Mouse (Mus musculus): ENCODE data around the gene Trpc4. TPM values are rescaled to one million over a fixed set of nuclear protein-coding genes. Genes with fewer than 3 reads are reported as not detected.
A peak's percentile ranks its signal among the peaks of the same experiment; 100 is the strongest.

Trpc4 gene
- under 1 TPM in 1 of 2 experiments, not detected in 1; 0.08 TPM for total RNA-seq (2021)
- long read RNA-seq, experiment 1, result 0 reads
- long read RNA-seq, experiment 2, partial matches to known transcripts, result 0 of 1 reads
- long read RNA-seq, experiment 2, other reads (novel, unspliced or antisense), result 1 of 1 reads

- no peak for DNase-seq
These were observed at the start of gene Trpc4 for GRCm38 (mm10) chr3:54155639-54156315. Gene Trpc4, plus strand, starts transcription at chr3:54156035.

- DNase-seq, result peak in 1 of 2 experiments; percentile 2
These were observed 44.3 kb upstream of the Trpc4 start for GRCm38 (mm10) chr3:54111489-54111888.

GRCm38 (mm10) chr3:54135376-54135775, 20.5 kb upstream of the Trpc4 start:
- no peak for DNase-seq

GRCm38 (mm10) chr3:54141376-54141775, 14.5 kb upstream of the Trpc4 start:
- DNase-seq, result no peak

- no peak for DNase-seq
These were observed 794 bp upstream of the Trpc4 start for GRCm38 (mm10) chr3:54154844-54155638.

- no peak for DNase-seq
These were observed 623 bp downstream of the Trpc4 start for GRCm38 (mm10) chr3:54156316-54157000.

GRCm38 (mm10) chr3:54170701-54171100, 14.9 kb downstream of the Trpc4 start:
- no peak for DNase-seq

GRCm38 (mm10) chr3:54177296-54177695, 21.5 kb downstream of the Trpc4 start:
- no peak for DNase-seq

- no peak for DNase-seq
These were observed 35.3 kb downstream of the Trpc4 start for GRCm38 (mm10) chr3:54190932-54191668.

GRCm38 (mm10) chr3:54201231-54201630, 45.4 kb downstream of the Trpc4 start:
- DNase-seq, result no peak

- DNase-seq, result no peak
These were observed 48.6 kb downstream of the Trpc4 start for GRCm38 (mm10) chr3:54204386-54204785.

- no peak for DNase-seq
These were observed 54.3 kb downstream of the Trpc4 start for GRCm38 (mm10) chr3:54210112-54210511.

GRCm38 (mm10) chr3:54211441-54211840, 55.6 kb downstream of the Trpc4 start:
- no peak for DNase-seq

- DNase-seq, result no peak
These were observed 66.7 kb downstream of the Trpc4 start for GRCm38 (mm10) chr3:54222549-54222948.

- no peak for DNase-seq
These were observed 72.6 kb downstream of the Trpc4 start for GRCm38 (mm10) chr3:54228463-54228862.

GRCm38 (mm10) chr3:54238891-54239290, 83.1 kb downstream of the Trpc4 start:
- DNase-seq, result peak; percentile 58 to 68

- no peak for DNase-seq
These were observed 83.6 kb downstream of the Trpc4 start for GRCm38 (mm10) chr3:54239426-54239825.

- DNase-seq, result no peak
These were observed 87.3 kb downstream of the Trpc4 start for GRCm38 (mm10) chr3:54243136-54243535.

GRCm38 (mm10) chr3:54244729-54245465, 89.1 kb downstream of the Trpc4 start:
- no peak for DNase-seq

- DNase-seq, result peak in 1 of 2 experiments; percentile 27
These were observed 90.6 kb downstream of the Trpc4 start for GRCm38 (mm10) chr3:54246416-54246815.

- no peak for DNase-seq
These were observed 93.5 kb downstream of the Trpc4 start for GRCm38 (mm10) chr3:54249311-54249710.
